Mouse (Mus musculus) gastrocnemius, postnatal 10 days (tissue): ENCODE measurements around the gene Itgb7. TPM values are rescaled to one million over a fixed set of nuclear protein-coding genes. Genes with fewer than 3 reads are reported as not detected.

Source experiments
- DNase-seq: peaks from one replicate; pipeline ENCODE4 v3.0.0; 2021; ENCODE audit warnings: mixed read lengths
- total RNA-seq, 2 experiments: library from RNA; stranded (reverse); gene quantifications; 2 replicates each; pipeline ENCODE4 v1.2.3; 2021

The Itgb7 gene
- total RNA-seq, 2 experiments from 2014 or later = 0.59 to 1.3 TPM

GRCm38 (mm10) chr15:102193652-102194051, 38.1 kb downstream of the Itgb7 start:
- DNase-seq = no peak

GRCm38 (mm10) chr15:102192820-102193386, 38.8 kb downstream of the Itgb7 start:
- DNase-seq = no peak

GRCm38 (mm10) chr15:102192271-102192812, 39.4 kb downstream of the Itgb7 start:
- DNase-seq = no peak

DNA sequence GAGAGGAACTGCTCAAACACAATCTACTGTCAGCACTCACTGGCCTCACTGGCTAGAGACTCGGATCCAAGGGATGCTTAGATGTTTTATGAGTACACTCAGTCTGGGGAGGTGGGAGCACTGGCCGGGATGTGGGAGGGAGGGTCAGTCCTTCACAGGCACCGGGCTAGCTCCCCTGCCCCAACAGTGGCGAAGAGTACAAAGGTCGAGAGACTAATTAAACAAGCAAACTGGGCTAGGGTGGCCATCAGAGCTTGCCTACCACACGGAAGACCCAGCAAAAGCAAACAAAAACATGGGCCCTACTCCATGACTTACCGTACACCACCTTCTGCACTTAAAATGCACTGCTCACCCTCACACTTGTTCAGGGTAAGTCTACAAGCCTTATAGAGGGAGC, 40.0 kb downstream of the Itgb7 start:
- DNase-seq = no peak

DNA sequence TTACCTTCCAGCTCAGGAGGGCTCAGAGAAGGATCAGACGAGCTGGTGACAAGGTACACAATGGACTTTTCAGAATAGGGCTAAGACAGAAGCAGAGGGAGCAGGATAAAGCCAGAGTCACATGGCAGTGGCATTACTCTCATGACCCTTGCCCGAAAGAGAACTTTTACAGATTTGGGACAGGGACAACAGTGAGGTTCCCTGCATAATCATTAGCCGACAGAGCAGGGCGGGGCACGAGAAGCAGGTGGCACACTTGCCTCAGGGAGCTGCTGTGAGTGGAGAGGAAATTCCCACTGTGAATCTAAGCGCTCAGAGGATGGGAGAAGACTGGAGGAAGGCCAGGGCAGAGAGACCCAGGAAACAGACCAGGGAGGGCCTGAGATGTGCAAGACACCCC, 42.9 kb downstream of the Itgb7 start:
- no peak for DNase-seq

- peak; percentile 57 for DNase-seq
Observed at GRCm38 (mm10) chr15:102188096-102188495, 43.6 kb downstream of the Itgb7 start.

- DNase-seq = no peak
Observed at GRCm38 (mm10) chr15:102186239-102186638, 45.5 kb downstream of the Itgb7 start.

GRCm38 (mm10) chr15:102183076-102183475, 48.7 kb downstream of the Itgb7 start:
- no peak for DNase-seq

GRCm38 (mm10) chr15:102179924-102180323, 51.8 kb downstream of the Itgb7 start:
- no peak for DNase-seq

DNA sequence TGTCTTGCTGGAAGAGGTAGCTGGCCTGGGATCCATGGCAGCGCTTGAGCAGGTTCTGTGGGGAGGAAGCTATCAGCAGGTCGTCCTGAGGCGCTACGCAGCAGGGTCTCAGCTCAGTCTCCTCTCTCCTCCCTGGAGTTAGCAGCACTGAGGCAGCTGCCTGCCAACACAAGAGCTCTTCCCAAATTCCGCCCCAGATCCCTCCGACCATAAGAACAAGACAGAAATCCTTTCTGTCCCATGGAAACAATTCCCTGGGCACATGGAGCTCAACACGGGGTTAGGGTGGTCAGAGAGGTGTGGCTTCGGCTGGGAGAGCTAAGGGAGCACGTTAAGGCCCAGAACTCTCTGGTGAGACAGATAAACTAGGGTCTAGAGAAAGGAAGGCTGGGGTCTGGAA, 52.6 kb downstream of the Itgb7 start:
- no peak for DNase-seq

- DNase-seq = peak; percentile 80
Observed at GRCm38 (mm10) chr15:102178279-102178678, 53.5 kb downstream of the Itgb7 start.

- DNase-seq = no peak
Observed at GRCm38 (mm10) chr15:102177417-102177816, 54.3 kb downstream of the Itgb7 start.

GRCm38 (mm10) chr15:102176571-102177316, 55.0 kb downstream of the Itgb7 start:
- no peak for DNase-seq

DNA sequence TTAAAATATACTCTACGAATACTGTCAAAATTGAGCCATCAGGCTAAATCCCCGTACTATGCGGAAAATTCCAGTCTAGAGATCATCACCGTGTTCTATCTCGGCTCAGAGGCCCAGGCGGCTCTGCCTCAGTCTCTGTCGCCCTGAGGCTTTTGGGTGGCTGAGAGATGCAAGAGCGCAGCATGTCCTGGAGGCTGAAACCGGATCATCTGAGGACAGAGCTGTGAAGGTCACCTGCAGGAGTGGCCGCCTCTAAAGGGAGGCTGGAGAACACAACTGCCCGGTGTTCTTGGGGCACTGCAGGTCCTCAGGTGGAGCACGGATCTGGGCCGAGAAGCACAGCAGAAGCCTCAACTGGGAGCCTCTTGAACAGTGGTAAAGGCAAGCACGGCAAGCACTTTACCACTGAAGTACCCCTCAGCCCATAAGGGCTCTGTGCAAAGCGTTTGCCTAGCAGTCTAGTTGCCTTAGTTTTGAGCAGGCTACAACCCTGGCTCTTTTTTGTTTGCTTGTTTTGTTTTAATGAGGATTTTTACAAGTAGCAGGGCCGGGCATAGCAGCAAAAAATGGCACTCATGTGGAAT, 55.9 kb downstream of the Itgb7 start:
- no peak for DNase-seq

- no peak for DNase-seq
Observed at GRCm38 (mm10) chr15:102173581-102173980, 58.2 kb downstream of the Itgb7 start.

- DNase-seq = no peak
Observed at GRCm38 (mm10) chr15:102169064-102169463, 62.7 kb downstream of the Itgb7 start.

DNA sequence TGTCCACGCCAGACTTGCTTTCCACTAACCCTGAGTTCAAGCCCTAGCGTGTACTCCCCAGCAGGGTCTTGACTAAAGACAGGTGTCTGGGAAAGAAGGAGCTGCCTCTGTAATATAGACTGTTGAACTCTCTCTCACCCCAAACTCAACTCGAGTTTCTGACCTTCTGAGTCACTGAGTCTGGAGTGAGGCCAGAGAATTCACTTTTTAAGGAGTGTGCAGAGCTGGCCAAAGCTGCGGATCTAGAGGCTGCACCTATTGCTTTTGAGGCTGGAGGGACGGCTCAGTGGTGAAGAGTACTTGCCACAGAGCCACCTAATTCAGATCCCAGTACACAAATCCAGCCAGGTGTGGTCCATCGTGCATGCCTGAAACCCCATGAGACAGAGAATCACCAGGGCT, 64.1 kb downstream of the Itgb7 start:
- DNase-seq = no peak

Other genes starting within 250 kb of the Itgb7 start
- 1 to 10 TPM; 1.4 to 1.7 TPM for gene Krt8, start 227.5 kb downstream of the Itgb7 start, total RNA-seq
- gene Krt18, start 203.8 kb downstream of the Itgb7 start, total RNA-seq = 1 to 10 TPM; 1.5 to 2.5 TPM
- gene Eif4b, start 158.2 kb downstream of the Itgb7 start, total RNA-seq = 100 to 1,000 TPM; 151 to 152 TPM
- 10 to 100 TPM; 38.8 to 41.9 TPM for gene Tns2, start 131.5 kb downstream of the Itgb7 start, total RNA-seq
- 10 to 100 TPM; 14.2 to 14.8 TPM for gene Spryd3, start 95.7 kb downstream of the Itgb7 start, total RNA-seq
- gene Igfbp6, start 87.6 kb downstream of the Itgb7 start, total RNA-seq = 10 to 100 TPM; 66.0 to 77.5 TPM
- gene Soat2, start 81.4 kb downstream of the Itgb7 start, total RNA-seq = under 1 TPM; 0.14 to 0.27 TPM
- gene Zfp740, start 28.7 kb downstream of the Itgb7 start, total RNA-seq = 10 to 100 TPM; 42.8 to 52.6 TPM
- 10 to 100 TPM; 23.9 to 25.5 TPM for gene Csad, start 27.2 kb downstream of the Itgb7 start, total RNA-seq
- 10 to 100 TPM; 12.4 to 22.2 TPM for gene Rarg, start 25.6 kb upstream of the Itgb7 start, total RNA-seq
- not detected for gene Gm9918, start 38.6 kb upstream of the Itgb7 start, total RNA-seq
- gene Mfsd5, start 47.5 kb upstream of the Itgb7 start, total RNA-seq = 10 to 100 TPM; 16.1 to 17.6 TPM
- gene Espl1, start 64.3 kb upstream of the Itgb7 start, total RNA-seq = 1 to 10 TPM; 5.3 to 7.8 TPM
- 100 to 1,000 TPM; 278 to 289 TPM for gene Pfdn5, start 94.2 kb upstream of the Itgb7 start, total RNA-seq
- gene Myg1, start 99.8 kb upstream of the Itgb7 start, total RNA-seq = 10 to 100 TPM; 18.7 to 20.8 TPM
- gene Aaas, start 118.8 kb upstream of the Itgb7 start, total RNA-seq = 10 to 100 TPM in 1 of 2 experiments, 1 to 10 TPM in 1; 7.8 to 11.1 TPM
- 1 to 10 TPM in 1 of 2 experiments, under 1 TPM in 1; 0.14 to 7.4 TPM for gene Sp7, start 135.2 kb upstream of the Itgb7 start, total RNA-seq
- gene Sp1, start 174.2 kb upstream of the Itgb7 start, total RNA-seq = 10 to 100 TPM; 32.9 to 43.2 TPM
- 1 to 10 TPM; 4.1 to 5.8 TPM for gene Amhr2, start 213.4 kb upstream of the Itgb7 start, total RNA-seq
- 10 to 100 TPM; 11.3 to 14.5 TPM for gene Prr13, start 227.1 kb upstream of the Itgb7 start, total RNA-seq
- 100 to 1,000 TPM; 476 to 508 TPM for gene Pcbp2, start 238.6 kb upstream of the Itgb7 start, total RNA-seq